Mouse (Mus musculus): ENCODE results near the gene 2310022B05Rik.

DNA sequence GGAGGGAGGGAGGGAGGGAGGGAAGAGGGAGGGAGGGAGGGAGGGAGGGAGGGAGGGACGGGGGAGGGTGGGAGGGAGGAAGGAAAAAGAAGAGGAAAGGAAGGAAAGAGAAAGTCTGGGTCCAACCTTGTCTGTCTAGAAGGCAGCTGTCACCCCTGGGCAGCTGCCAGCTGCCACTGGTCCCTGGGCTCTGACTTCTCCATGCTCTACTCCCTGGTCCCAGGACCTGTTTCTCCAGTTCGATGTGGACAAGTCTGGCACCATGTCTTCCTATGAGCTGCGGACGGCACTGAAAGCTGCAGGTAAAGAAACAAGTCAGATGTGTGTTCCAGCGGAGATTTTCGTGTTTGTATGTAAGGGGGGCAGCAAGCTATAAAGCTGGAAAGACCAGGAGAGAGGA lies 48.8 kb downstream of the 2310022B05Rik start:
- TF ChIP-seq CTCF (IDR thresholded peaks at IDR 0.05; ENCODE audit: low read depth, low read length) = no peak
- TF ChIP-seq POLR2A (IDR thresholded peaks at IDR 0.05; ENCODE audit: borderline replicate concordance, low read depth, low read length) = no peak
